Mouse (Mus musculus) embryonic fibroblast, embryonic 13.5 days (primary cell): ENCODE results near the gene Tbc1d21.

Source experiments
- CTCF ChIP-seq: IDR thresholded peaks from 2 replicates; pipeline ENCODE4 v1.5.1; 2011; ENCODE audit warnings: mild to moderate bottlenecking, control low read depth, low read length, moderate library complexity, borderline replicate concordance; ENCODE audit not compliant: insufficient read depth
- POLR2A ChIP-seq: IDR thresholded peaks from 2 replicates; pipeline ENCODE4 v1.6.1; 2011; ENCODE audit warnings: low read depth, mild to moderate bottlenecking, control low read depth, low read length, moderate library complexity

DNA sequence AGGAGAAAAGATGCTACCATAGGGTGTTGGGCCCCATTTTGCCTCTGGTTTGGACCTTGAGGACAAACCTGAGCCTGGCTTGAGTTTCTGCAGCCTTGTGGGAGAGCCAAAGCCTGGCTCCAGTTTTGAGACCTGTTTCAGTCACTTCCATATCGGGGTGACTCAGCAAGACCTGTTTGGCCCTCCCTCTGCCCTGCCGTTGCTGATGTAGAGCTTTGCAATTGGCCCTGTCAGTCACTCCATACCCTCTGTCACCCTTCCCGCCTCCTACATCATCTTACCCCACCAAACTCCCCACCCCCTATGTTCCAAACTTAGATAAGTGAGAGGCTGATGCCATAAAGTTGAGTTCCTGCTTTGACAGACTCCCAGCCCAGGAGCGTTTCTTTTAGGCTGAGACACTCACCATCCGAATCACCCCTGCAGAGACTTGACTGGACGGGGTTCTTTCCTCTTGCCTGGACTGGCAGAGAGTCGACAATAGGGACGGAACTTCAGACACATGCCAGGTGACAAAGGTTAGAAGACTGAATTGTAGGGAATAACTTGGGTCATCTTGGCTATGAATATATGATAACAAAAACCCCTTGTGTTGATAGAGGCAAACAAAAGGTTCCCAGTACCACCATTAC is 33.5 kb downstream of the Tbc1d21 start:
- TF ChIP-seq POLR2A, result no peak
- no peak for TF ChIP-seq CTCF
